Mouse (Mus musculus) forebrain, embryonic 11.5 days (tissue): ENCODE results near the gene 0610030E20Rik. TPM values are rescaled to one million over a fixed set of nuclear protein-coding genes. Genes with fewer than 3 reads are reported as not detected.

Source experiments
- polyA plus RNA-seq: library from polyadenylated mRNA; unstranded; fragments of >200 nt; fragmentation: Nextera tagmentation; extraction: Ambion mirVana; gene quantifications from 2 replicates; pipeline ENCODE4 v1.2.1, GENCODE M21; 2014

Gene 0610030E20Rik
- polyA plus RNA-seq, 1 experiment from 2014 or later, result 21.4 TPM

Other genes with a start within 250 kb of the 0610030E20Rik start
- gene St3gal5, start 249.7 kb upstream of the 0610030E20Rik start, polyA plus RNA-seq, result 40.4 and 43.3 TPM in 2 replicates
- 10.8 and 11.8 TPM in 2 replicates for gene Atoh8, start 111.7 kb upstream of the 0610030E20Rik start, polyA plus RNA-seq
- gene Sftpb, start 42.7 kb upstream of the 0610030E20Rik start, polyA plus RNA-seq, result not detected in 2 replicates
- gene Usp39, start 2.1 kb upstream of the 0610030E20Rik start, polyA plus RNA-seq, result 109 and 113 TPM in 2 replicates
- gene Tmem150a, start 8.1 kb downstream of the 0610030E20Rik start, polyA plus RNA-seq, result 4.2 and 4.6 TPM in 2 replicates
- gene Rnf181, start 19.6 kb downstream of the 0610030E20Rik start, polyA plus RNA-seq, result 102 and 106 TPM in 2 replicates
- gene Vamp5, start 33.2 kb downstream of the 0610030E20Rik start, polyA plus RNA-seq, result 8.1 and 11.9 TPM in 2 replicates
- 34.1 and 35.6 TPM in 2 replicates for gene Vamp8, start 43.4 kb downstream of the 0610030E20Rik start, polyA plus RNA-seq
- 11.7 and 13.5 TPM in 2 replicates for gene Ggcx, start 67.0 kb downstream of the 0610030E20Rik start, polyA plus RNA-seq
- 504 and 506 TPM in 2 replicates for gene Mat2a, start 92.2 kb downstream of the 0610030E20Rik start, polyA plus RNA-seq
- gene Sh2d6, start 174.4 kb downstream of the 0610030E20Rik start, polyA plus RNA-seq, result 0.36 and 0.51 TPM in 2 replicates
- gene Capg, start 197.1 kb downstream of the 0610030E20Rik start, polyA plus RNA-seq, result 7.1 and 8.4 TPM in 2 replicates